Mouse (Mus musculus) retina, postnatal 7 days (tissue): Measurements from ENCODE around the gene Tut1.
A peak's percentile ranks its signal among the peaks of the same experiment; 100 is the strongest.
"Not testable (repeated sequence)": the region's sequence is repeated elsewhere in the genome, so short reads cannot be mapped to it uniquely, and the experiment has no call there.

Experiments
- DNase-seq: peaks from one replicate; pipeline ENCODE4 v3.0.0-alpha.2; 2012; ENCODE audit warnings: low read depth, low spot score

Tut1 gene

GRCm38 (mm10) chr19:8942276-8942964 lies 11.2 kb upstream of the Tut1 start:
- no peak for DNase-seq

GRCm38 (mm10) chr19:8943047-8943446 lies 10.6 kb upstream of the Tut1 start:
- no peak for DNase-seq

- no peak for DNase-seq
Measured at GRCm38 (mm10) chr19:8944062-8944461, 9.6 kb upstream of the Tut1 start.

GRCm38 (mm10) chr19:8944750-8945149 lies 8.9 kb upstream of the Tut1 start:
- DNase-seq, result no peak

GRCm38 (mm10) chr19:8945251-8945650 lies 8.4 kb upstream of the Tut1 start:
- no peak for DNase-seq

- no peak for DNase-seq
Measured at GRCm38 (mm10) chr19:8946929-8947328, 6.7 kb upstream of the Tut1 start.

- no peak for DNase-seq
Measured at GRCm38 (mm10) chr19:8950190-8950589, 3.5 kb upstream of the Tut1 start.

- DNase-seq, result no peak
Measured at GRCm38 (mm10) chr19:8952241-8952640, 1.4 kb upstream of the Tut1 start.

- no peak for DNase-seq
Measured at GRCm38 (mm10) chr19:8954171-8954570, 524 bp downstream of the Tut1 start.

- DNase-seq, result no peak
Measured at GRCm38 (mm10) chr19:8962256-8962655, 8.6 kb downstream of the Tut1 start.

GRCm38 (mm10) chr19:8965075-8965474 lies 11.4 kb downstream of the Tut1 start:
- no peak for DNase-seq

- no peak for DNase-seq
Measured at GRCm38 (mm10) chr19:8965771-8966170, 12.1 kb downstream of the Tut1 start.

- DNase-seq, result no peak
Measured at GRCm38 (mm10) chr19:8966198-8966589, 12.5 kb downstream of the Tut1 start.

GRCm38 (mm10) chr19:8966590-8967372 lies 13.1 kb downstream of the Tut1 start, which contains the start of gene Eef1g:
Gene Eef1g (plus strand): TSS chr19:8967041.
- peak; percentile 96 for DNase-seq

- no peak for DNase-seq
Measured at GRCm38 (mm10) chr19:8967373-8967743, 13.7 kb downstream of the Tut1 start.

- no peak for DNase-seq
Measured at GRCm38 (mm10) chr19:8967893-8968292, 14.2 kb downstream of the Tut1 start.

- DNase-seq, result not testable (repeated sequence)
Measured at GRCm38 (mm10) chr19:8972491-8972890, 18.8 kb downstream of the Tut1 start.

GRCm38 (mm10) chr19:8974638-8975037 lies 21.0 kb downstream of the Tut1 start:
- DNase-seq, result no peak

- no peak for DNase-seq
Measured at GRCm38 (mm10) chr19:8975491-8975890, 21.8 kb downstream of the Tut1 start.

- DNase-seq, result no peak
Measured at GRCm38 (mm10) chr19:8976535-8976934, 22.9 kb downstream of the Tut1 start.

- no peak for DNase-seq
Measured at GRCm38 (mm10) chr19:8980771-8981170, 27.1 kb downstream of the Tut1 start.

GRCm38 (mm10) chr19:8981450-8982168 lies 28.0 kb downstream of the Tut1 start:
- DNase-seq, result no peak
